Mouse (Mus musculus) brain, embryonic 14.5 days (tissue): ENCODE data around the gene Svs1. TPM values are rescaled to one million over a fixed set of nuclear protein-coding genes. Genes with fewer than 3 reads are reported as not detected.

Experiments used
- DNase-seq: peaks from one replicate; pipeline ENCODE4 v3.0.0-alpha.2; 2011; ENCODE audit warnings: low read depth
- CTCF ChIP-seq: fragments of 200-500 bp; IDR thresholded peaks from 2 replicates; pipeline ENCODE4 v1.5.1; 2012; ENCODE audit warnings: inconsistent platforms, mild to moderate bottlenecking, moderate library complexity, borderline replicate concordance; ENCODE audit not compliant: insufficient read depth, insufficient read length; ENCODE audit errors: extremely low read depth
- POLR2A ChIP-seq: fragments of 200-500 bp; IDR thresholded peaks from 2 replicates; pipeline ENCODE4 v1.6.1; 2012; ENCODE audit warnings: mild to moderate bottlenecking, inconsistent platforms, borderline replicate concordance; ENCODE audit not compliant: poor library complexity, insufficient read depth, insufficient read length, severe bottlenecking; ENCODE audit errors: extremely low read depth
- polyA plus RNA-seq: library from polyadenylated mRNA; depleted of rRNA; stranded (reverse); fragments of >200 nt; gene quantifications from 2 replicates; pipeline ENCODE4 v1.2.3, GENCODE M21; 2012

Gene Svs1
- polyA plus RNA-seq, 1 experiment, result not detected

DNA sequence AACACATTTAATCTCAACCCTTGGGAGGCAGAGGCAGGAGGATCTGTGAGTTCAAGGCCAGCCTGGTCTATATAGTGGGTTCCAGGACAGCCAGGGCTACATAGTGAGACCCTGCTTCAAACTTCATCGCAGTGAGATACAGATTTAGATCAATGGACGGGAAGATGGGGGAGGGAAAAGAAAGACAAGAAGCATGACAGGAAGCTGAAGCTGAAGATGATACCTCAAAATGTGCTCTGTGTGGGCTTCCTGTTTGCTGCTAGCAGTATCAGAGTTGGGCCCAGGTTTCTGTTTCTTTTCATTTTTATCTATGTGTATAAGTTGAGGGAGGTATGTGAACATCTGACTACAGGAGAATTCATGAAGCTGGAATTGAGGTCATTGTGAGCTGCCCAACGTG, 26.8 kb downstream of the Svs1 start:
- no peak for TF ChIP-seq CTCF
- TF ChIP-seq POLR2A, result no peak
- DNase-seq, result no peak

DNA sequence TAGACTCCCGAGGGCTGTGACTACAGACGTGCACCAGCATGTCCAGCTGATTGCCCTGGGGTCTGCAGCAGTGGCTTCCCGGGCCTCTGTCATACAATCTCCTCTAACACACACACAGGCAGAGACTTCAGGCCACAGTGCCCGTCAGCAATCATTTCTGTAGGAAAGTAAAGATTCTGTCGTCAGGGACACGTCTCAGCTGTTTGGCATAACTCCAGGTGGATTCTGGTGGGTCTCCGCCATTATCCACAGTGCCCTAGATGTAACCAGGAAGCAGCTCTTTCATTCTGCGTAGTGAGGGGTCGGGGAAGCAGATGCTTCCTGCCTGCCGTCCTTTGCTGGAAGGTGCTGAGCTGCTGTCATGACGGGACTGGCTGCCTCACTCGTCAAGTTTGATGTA, 30.5 kb downstream of the Svs1 start:
- no peak for TF ChIP-seq POLR2A
- TF ChIP-seq CTCF, result no peak
- DNase-seq, result peak; percentile 20

DNA sequence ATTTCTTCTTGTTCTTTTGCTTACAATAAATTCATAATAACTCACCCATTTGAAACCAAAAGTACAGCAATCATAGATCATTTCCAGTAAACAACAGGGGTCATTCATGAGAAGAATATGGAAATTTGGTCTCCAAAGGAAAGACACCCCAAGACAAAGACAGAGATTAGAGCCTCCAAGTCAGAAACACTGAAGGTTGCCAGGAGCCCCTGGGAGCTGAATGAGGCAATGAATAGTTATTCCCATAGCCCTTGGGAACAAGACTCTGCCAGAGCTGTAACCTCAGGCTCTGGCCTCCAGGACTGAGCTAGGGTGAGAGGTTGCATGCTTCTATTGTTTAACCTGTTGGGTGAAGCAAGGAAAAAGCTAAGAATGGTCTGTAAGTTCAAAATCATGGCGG, 32.7 kb downstream of the Svs1 start:
- no peak for DNase-seq
- TF ChIP-seq POLR2A, result no peak
- no peak for TF ChIP-seq CTCF

DNA sequence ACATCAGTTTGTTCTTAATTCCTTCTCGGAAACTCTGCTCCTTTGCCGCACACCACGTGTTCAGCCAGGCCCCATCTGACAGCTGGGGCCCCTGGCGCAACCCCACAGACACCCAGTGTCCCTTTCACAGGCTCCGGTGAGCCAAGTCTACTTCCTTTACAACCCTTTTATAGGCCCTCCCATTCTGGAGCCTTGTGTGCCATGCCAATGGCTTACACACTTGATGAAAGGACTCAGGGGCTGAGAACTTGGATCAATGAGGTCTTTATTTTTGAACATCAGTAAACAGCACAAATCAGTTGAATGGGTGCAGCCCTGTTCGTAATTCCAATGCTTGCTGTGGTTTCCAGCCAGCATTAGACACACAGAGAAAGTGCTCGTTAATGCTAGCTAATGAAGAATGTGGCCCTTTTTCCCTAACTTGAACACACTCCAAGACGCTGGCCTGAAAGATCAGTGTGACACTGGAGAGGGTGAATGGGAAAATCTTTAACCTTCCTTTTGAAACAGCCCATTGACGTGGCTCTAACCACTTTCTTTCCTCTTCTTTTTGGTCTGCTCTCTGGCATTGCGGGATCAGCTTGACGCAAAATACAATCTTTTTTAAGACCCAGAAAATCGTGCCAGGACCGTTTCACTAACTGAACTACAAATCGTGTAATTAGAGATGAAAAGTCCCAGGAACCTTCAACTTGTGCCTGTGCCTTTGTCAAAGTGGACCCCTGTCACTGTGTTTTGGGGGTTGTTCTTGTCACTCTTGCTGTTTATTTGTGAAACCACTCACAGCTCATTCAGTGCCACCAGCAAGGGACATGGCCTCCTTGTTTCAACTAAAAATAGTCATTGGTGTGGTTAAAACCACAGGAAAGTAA, 34.7 kb downstream of the Svs1 start:
- peak; percentile 96 for DNase-seq
- TF ChIP-seq POLR2A, result no peak

DNA sequence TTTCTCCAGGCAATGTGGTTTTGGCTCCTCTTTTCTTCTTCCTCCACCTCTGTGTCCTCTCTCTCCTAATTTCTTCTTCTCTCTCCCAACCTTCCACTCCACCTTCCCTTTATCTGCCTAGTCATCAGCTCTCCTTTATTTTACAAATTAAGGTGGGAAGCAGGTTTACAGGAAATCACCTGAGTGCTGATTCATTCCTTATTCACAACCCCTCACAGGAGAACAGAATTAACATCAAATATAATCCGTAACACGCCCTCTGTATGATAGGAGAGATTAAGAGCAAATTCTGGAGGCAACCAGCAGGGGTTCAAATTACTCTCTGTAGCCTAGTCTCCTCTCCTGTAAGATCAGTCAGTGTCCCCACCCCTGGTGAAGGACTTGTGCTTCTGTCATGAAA, 35.7 kb downstream of the Svs1 start:
- TF ChIP-seq CTCF, result no peak
- no peak for TF ChIP-seq POLR2A
- DNase-seq, result no peak

DNA sequence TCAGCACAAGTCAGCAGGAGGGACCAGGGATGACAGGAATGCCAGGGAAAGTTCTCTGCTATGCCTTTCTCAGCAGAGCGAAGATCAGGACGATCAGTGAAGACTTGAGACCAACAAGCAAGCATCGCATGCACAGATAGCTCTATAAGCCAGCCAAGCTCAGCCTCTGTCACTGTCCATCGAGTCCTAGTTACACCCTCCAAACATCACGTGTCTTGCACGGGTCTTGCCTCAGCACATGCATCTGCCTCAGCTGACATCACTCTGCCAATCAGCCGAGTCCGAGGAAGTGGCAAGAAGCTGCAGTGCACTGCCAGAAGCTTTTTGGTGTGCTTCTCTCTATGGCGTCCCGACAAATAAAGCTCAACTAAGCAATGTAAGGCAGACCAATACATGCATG, 36.7 kb downstream of the Svs1 start:
- TF ChIP-seq POLR2A (no peak), CTCF (no peak)
- no peak for DNase-seq

DNA sequence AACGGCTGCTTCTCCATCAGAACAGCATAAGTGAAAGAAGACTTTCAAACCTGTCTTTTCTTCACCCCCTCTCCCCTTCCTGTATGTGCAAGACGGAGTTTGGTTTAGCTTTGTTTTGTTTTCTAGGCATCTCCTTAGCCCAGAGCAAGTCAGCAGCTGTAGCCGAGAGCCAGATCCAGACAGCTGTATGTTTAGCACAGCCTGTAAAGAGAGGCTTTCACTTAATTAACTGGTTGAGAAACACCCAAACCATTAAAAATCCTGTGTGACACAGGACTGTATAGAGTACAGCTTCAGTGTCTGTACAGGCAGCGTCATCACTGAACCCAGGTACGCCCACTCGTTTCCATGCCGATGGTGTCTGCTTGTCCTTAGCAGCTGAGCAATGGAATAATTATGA, 38.6 kb downstream of the Svs1 start:
- DNase-seq, result no peak
- TF ChIP-seq POLR2A (no peak), CTCF (no peak)

DNA sequence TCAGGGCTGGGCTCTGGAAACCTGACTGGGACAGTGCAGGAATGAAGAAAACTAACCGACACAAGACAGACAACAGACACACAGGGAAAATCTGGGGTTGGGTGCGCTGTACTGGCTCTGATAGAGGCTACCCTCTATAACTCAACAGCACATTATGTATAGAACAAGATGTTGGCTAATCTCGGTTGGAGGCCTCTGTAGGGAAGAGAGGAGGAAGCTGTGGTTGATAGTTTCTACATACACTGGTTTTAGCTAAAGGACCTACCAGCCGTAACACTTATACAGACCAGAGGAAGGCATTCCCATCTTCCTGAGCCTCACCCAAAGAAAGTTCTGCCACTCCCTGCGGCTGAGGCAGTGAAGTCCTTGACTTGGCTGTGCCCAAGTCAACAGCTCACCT, 39.8 kb downstream of the Svs1 start:
- TF ChIP-seq POLR2A (no peak), CTCF (no peak)
- no peak for DNase-seq

DNA sequence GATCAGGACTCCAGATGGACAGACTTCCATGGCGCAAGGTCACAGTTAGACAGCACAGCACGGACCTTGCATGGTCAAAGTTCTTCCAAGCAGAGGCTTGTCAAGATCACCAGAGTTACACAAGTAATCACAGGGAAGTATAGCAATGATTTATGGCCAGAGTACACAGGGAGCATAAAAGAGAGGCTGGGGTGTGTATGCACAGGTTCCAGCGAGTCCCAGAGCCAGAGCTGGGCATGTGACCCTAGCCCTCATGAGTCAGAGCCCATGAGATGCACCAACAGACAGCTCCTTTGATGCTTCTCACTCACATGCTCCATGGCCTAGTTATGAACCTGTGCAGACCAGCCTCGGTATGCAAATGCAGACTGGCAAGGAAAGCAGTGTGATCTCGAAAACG, 41.4 kb downstream of the Svs1 start:
- TF ChIP-seq CTCF (no peak), POLR2A (no peak)
- DNase-seq, result no peak

DNA sequence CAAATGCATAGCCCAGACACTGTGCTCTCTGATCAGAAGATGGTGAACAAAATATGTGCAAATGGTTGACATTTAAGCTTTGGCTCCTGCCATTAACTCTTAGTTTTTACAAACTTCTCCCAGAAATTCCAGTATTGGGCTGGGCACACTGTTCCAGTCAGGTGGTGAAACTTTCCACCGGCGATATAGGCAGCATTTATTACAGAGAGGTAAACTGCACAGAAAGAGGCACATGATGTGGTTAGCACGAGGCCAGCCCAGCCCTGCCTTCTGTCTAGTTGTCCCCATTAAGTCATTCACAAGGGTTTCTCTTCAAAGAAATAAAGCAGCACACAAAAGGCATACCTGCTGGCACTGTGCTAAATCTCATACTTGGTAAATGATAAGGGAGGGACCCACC, 42.0 kb downstream of the Svs1 start:
- TF ChIP-seq POLR2A, result no peak
- TF ChIP-seq CTCF, result no peak
- no peak for DNase-seq

DNA sequence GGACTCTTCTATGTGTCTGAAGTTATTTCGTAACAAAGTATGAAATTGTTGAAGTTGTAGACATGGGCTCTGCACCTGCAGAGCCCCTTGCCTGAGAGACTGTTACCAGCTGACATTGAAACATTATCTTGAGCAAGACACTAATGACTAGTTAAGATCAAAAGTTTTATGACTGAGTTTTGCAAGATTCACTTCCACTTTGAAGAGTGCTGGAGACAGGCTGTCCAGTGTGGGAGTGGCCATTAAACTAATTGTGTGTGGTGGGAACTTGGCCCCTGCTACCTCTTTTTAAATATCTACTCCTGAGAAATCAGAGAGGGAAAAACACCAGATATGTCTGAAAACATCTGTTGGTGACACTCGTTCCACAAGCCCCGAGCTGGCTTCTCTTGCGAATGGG, 44.6 kb downstream of the Svs1 start:
- TF ChIP-seq POLR2A (no peak), CTCF (no peak)
- DNase-seq, result no peak

DNA sequence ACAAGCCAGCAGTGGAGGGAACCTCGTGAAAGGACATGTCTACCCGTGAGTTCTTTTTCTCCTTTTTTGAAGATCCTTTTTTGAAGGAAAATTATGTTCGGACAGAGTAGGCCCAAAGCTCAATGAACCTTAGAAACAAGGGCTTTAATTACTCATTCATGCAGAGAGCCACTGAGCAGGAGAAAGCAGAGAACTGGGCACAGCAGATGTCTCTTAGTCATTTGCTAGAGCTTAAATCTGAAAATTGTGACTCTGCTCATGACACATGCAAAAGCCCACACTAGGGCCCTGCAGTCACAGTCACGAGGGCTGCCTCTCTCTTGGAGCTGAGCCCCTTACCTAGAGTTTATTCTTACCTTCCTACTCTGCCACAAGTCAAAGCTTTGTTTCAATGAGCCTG, 46.1 kb downstream of the Svs1 start:
- no peak for DNase-seq
- TF ChIP-seq CTCF (no peak), POLR2A (no peak)

DNA sequence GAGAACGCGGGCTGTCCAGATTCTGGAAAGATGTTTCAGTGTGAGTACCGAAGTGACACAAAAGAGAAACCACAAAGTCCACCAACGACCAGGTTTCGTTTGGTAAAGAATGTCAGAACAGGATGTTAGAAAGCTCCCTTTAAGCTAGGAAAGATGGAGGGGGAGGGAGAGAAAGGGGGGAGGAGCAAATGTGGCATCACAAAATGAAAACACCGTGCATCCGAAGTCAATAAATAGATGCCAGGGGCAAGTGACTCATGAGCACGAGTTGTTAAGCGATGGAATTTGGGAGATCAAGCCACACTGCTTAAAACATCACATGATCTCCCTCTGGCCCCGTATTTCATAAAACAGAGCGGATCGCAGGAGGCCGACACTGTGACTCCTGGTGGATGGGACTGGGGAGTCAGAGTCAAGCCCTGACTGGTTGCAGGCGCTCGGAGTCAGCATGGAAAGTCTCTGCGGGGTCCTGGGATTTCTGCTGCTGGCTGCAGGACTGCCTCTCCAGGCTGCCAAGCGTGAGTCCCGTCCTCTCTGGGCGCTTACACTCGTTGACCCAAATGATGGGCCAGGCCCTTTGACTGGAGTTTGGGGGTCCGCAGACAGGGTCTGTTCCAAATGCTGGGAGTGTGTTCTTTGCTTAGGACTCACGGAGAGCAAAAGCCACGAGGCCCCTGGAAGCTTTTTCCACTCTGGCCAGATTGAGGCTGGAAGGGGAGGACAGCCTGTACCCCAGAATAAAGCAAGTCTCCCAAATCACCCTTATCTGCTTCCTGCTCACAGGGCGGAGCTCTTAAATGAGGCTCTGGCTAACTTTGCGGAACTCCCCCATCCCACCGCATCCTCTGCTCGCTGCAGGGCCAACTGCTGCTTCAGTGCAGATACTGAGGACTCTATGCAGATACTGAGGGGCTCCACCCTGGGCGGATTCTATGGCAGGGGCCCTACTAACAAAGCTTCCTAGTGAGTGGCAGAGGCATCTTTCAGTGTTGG, 49.9 kb downstream of the Svs1 start, which contains the start of gene Gpnmb:
Gene Gpnmb, plus strand, starts transcription at position 272 of the 993 bp plus-strand sequence.
- DNase-seq, result no peak

More for the DNA sequence above, 49.9 kb downstream of the Svs1 start, which contains the start of gene Gpnmb:
- TF ChIP-seq POLR2A (no peak), CTCF (no peak)
